ENCODE assay signal across 19 mouse cellular contexts in the genomic region with DNA sequence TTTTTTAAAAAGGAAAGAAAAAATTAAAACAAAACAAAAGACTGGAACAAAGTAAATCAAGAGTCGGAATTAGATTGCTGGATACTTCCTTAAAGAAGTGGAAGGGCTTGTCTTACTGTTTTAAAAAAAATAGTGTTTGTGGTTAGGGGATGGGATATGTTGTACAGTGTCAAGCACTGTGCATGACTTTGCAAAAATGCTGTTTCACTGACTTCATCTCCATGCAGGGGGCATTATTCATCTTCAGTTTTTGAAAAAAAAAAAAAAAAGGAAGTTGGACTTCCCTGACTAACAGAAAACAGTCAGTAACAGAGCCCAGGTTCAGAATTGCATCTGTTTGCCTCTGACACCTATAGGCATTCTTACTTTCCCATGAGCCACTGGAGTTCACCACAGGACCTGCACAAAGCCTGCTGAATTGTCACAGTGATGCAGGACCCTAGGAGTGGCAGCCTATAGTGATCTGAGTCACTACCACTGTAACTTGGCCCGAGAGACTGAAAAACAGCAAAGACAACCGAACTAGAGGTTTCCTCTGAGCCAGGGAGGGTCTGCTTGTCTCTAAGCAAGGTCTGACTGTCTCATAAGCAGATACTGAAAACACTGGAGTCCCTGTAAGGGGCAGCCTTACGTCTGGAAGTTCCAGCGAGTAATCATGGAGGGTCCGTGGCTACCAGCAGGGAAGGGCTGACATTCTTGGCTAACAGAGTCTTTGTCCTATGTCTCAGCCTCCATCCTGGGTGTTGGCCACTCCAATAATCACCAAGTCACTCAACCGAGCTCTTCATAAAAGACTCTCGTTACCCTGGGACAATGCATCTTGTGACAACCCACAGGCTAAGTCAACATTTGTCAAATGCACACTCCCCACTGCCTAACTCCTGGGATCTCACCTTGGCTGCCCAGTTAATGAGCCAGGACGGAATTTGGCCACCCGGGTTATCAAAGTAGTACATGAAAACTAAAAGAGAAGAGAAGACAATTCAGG. TPM values are rescaled to one million over a fixed set of nuclear protein-coding genes. Genes with fewer than 3 reads are reported as not detected.
DNase-seq lines count a peak whose midpoint lies in the region; ATAC-seq and TF ChIP-seq lines count a peak whose summit lies in the region.
"Had no signal": no experiment of that assay in that cellular context is flagged by ENCODE, and none has a peak within 500 bp of the region (broad histone marks: within the 10 kb centered on the region; RNA-seq: fewer than 3 reads in every experiment).

No protein-coding gene starts in this region.

- no peak overlapping the region for H3K4me3 ChIP-seq in kidney, embryonic 15.5 days (replicated peaks)
- no peak overlapping the region for H3K4me3 ChIP-seq in kidney, adult 2 months (ENCODE audit: insufficient read depth, low read depth, low read length)
- H3K4me3 ChIP-seq in G1E (ENCODE audit: low read depth, low read length) = no peak overlapping the region; the same call in 1 of the 2 replicates
- H3K4me3 ChIP-seq: left cerebral cortex, adult 2 months; neural tube, embryonic 13.5 days had no signal

- no peak overlapping the region for H3K27ac ChIP-seq in kidney, embryonic 15.5 days
- no peak overlapping the region for H3K27ac ChIP-seq in kidney, adult 2 months (ENCODE audit: insufficient read depth, low read depth, low read length)
- H3K27ac ChIP-seq: left cerebral cortex, adult 2 months; neural tube, embryonic 13.5 days; stomach, postnatal 0 days had no signal

- H3K9ac ChIP-seq in kidney, embryonic 15.5 days = no peak overlapping the region
- H3K9ac ChIP-seq: neural tube, embryonic 13.5 days had no signal

- ATAC-seq in kidney, embryonic 15.5 days (replicated peaks; ENCODE audit: low FRiP score) = peak; percentile 52
- ATAC-seq in G1E (ENCODE audit: extremely low read depth, insufficient number of reproducible peaks, low FRiP score, poor library complexity, severe bottlenecking) = peak; percentile 93
- ATAC-seq in megakaryocyte, adult 5-6 weeks (ENCODE audit: poor library complexity, severe bottlenecking) = peak; percentile 76
- ATAC-seq: forebrain, embryonic 14.5 days; hindbrain, embryonic 16.5 days had no signal

- no peak for DNase-seq in kidney, adult 2 months
- DNase-seq in G1E (ENCODE audit: low spot score) = peak; percentile 13
- peak; percentile 61 for DNase-seq in R1 (ENCODE audit: low read depth, low spot score)
- DNase-seq in ovary, adult 18-20 months (ENCODE audit: low spot score) = no peak
- DNase-seq in right cerebral cortex, postnatal 36 days (ENCODE audit: low spot score in 2 of 2) = no peak
- DNase-seq: adrenal gland, adult 2 months; cerebellum, adult 2 months; heart, adult 18-20 months; kidney, adult 18-20 months; lung, adult 2 months; lung, postnatal 4 days; retina, postnatal 1 day had no signal

- peaks cover 12% of the 10 kb centered on the region for H3K4me1 ChIP-seq in kidney, embryonic 15.5 days
- H3K4me1 ChIP-seq in kidney, adult 2 months (ENCODE audit: control insufficient read depth, insufficient read depth, low read length) = no peaks in the 10 kb centered on the region
- H3K4me1 ChIP-seq in G1E (ENCODE audit: insufficient read depth, low read depth, low read length) = peaks cover 32% of the 10 kb centered on the region
- H3K4me1 ChIP-seq: neural tube, embryonic 13.5 days had no signal

- H3K27me3 ChIP-seq in kidney, embryonic 15.5 days = no peaks in the 10 kb centered on the region
- no peaks in the 10 kb centered on the region for H3K27me3 ChIP-seq in kidney, adult 2 months (replicated peaks; ENCODE audit: control insufficient read depth, insufficient read depth, low read length)
- H3K27me3 ChIP-seq in G1E (ENCODE audit: insufficient read depth, low read length) = no peaks in the 10 kb centered on the region

- peak overlapping the region; percentile 33 for H3K4me2 ChIP-seq in kidney, embryonic 15.5 days
- H3K4me2 ChIP-seq: neural tube, embryonic 13.5 days had no signal

- TF ChIP-seq POLR2A in kidney, adult 2 months (IDR thresholded peaks at IDR 0.05; ENCODE audit: low read depth, low read length) = no peak

- H3K9me3 ChIP-seq in kidney, embryonic 15.5 days (replicated peaks) = no peaks in the 10 kb centered on the region
- peaks cover 12% of the 10 kb centered on the region for H3K9me3 ChIP-seq in G1E (replicated peaks)
- H3K9me3 ChIP-seq: neural tube, embryonic 13.5 days had no signal

- H3K36me3 ChIP-seq in kidney, embryonic 15.5 days = peaks cover 3% of the 10 kb centered on the region; the same call in 1 of the 2 replicates
- H3K36me3 ChIP-seq in kidney, adult 2 months (ENCODE audit: control insufficient read depth, insufficient read depth, low read length) = no peaks in the 10 kb centered on the region
- H3K36me3 ChIP-seq in G1E (replicated peaks) = peaks cover 11% of the 10 kb centered on the region
- H3K36me3 ChIP-seq: neural tube, embryonic 13.5 days had no signal

- TF ChIP-seq CTCF in kidney, adult 2 months (conservative IDR thresholded peaks at IDR 0.05; ENCODE audit: insufficient read depth, insufficient read length, low read depth, low read length) = no peak
- no peak for TF ChIP-seq CTCF in G1E (IDR thresholded peaks at IDR 0.05; ENCODE audit: low read depth, low read length)

- WGBS in kidney, embryonic 15.5 days = 39% methylated on average over 10 of the region's 10 CpGs
- 63% methylated on average over 10 of the region's 10 CpGs for WGBS in kidney, adult 2 months

RNA-seq across cellular contexts. Expression of a gene that starts 17.2 kb away (rescaled TPM):
- polyA plus RNA-seq in kidney, embryonic 15.5 days (2015; fragmentation: Nextera tagmentation; extraction: Ambion mirVana) = 12.1 and 13.1 TPM in 2 replicates
- polyA plus RNA-seq in kidney, adult 2 months (2012; rRNA removed) = 8.7 and 12.3 TPM in 2 replicates
- total RNA-seq in G1E (2014; fragmentation: Nextera tagmentation) = 6.8 and 8.5 TPM in 2 replicates
- 25.8 and 26.4 TPM in 2 replicates for total RNA-seq in G1E (2017)
- polyA plus RNA-seq in G1E (2012) = 1.6 and 2.2 TPM in 2 replicates
- 7.2 and 9.7 TPM in 2 replicates for total RNA-seq in megakaryocyte, adult 5-6 weeks (2015)
- 15.3 and 17.7 TPM in 2 replicates for total RNA-seq in megakaryocyte, adult 5-6 weeks (2017)

RNA-seq across cellular contexts. Expression of a gene that starts 44.7 kb away (rescaled TPM):
- polyA plus RNA-seq in kidney, embryonic 15.5 days (2015; fragmentation: Nextera tagmentation; extraction: Ambion mirVana) = 21.9 and 24.4 TPM in 2 replicates
- polyA plus RNA-seq in kidney, adult 2 months (2012; rRNA removed) = 1.5 and 1.8 TPM in 2 replicates
- total RNA-seq in G1E (2014; fragmentation: Nextera tagmentation) (6.3 and 8.4 TPM in 2 replicates), G1E (2017) (0.87 and 1.5 TPM in 2 replicates)
- polyA plus RNA-seq in G1E (2012) = 0.10 and 0.17 TPM in 2 replicates
- total RNA-seq in megakaryocyte, adult 5-6 weeks (2015) = 0.36 TPM in 1 of 2 replicates, not detected in the other
- not detected in 2 replicates for total RNA-seq in megakaryocyte, adult 5-6 weeks (2017)

Comparison
In these comparisons a context has a peak if more than half of its experiments do, and no peak if none do; other contexts are left out.
1. DNase-seq: peak in G1E (single experiment) and R1 (single experiment); none in kidney, adult 2 months (single experiment), ovary, adult 18-20 months (single experiment) and right cerebral cortex, postnatal 36 days (0 of 2).
2. Peak in every context shown above with its lines, with median percentiles within 50 percentile points of each other: ATAC-seq.